Mouse (Mus musculus) embryonic facial prominence, embryonic 15.5 days (tissue): ENCODE measurements around the gene Vsig10. TPM values are rescaled to one million over a fixed set of nuclear protein-coding genes. Genes with fewer than 3 reads are reported as not detected.

Experiments used
- ATAC-seq: fragments of 200-750 bp; cut with Nextera tagmentation; 2 replicates; pipeline ENCODE4 v1.8.0; 2017; ENCODE audit warnings: low read depth, moderate TSS enrichment; ENCODE audit not compliant: insufficient number of reproducible peaks, low FRiP score, low TSS enrichment
- H3K27ac ChIP-seq: fragments of 300-500 bp; sonication (generic); replicated peaks from 2 replicates; pipeline ENCODE4 v1.5.1; 2015; ENCODE audit warnings: mild to moderate bottlenecking, inconsistent platforms
- H3K27me3 ChIP-seq: fragments of 300-500 bp; sonication (generic); 2 replicates; pipeline ENCODE4 v1.6.1; 2015; ENCODE audit warnings: inconsistent platforms
- H3K36me3 ChIP-seq: fragments of 300-500 bp; sonication (generic); 2 replicates; pipeline ENCODE4 v1.6.1; 2015; ENCODE audit warnings: mild to moderate bottlenecking, inconsistent platforms
- H3K4me1 ChIP-seq: fragments of 300-500 bp; sonication (generic); 2 replicates; pipeline ENCODE4 v1.6.1; 2015; ENCODE audit warnings: inconsistent platforms
- H3K4me2 ChIP-seq: fragments of 300-500 bp; sonication (generic); replicated peaks from 2 replicates; pipeline ENCODE4 v1.6.1; 2015; ENCODE audit warnings: mild to moderate bottlenecking, inconsistent platforms
- H3K4me3 ChIP-seq: fragments of 300-500 bp; sonication (generic); replicated peaks from 2 replicates; pipeline ENCODE4 v1.5.1; 2015; ENCODE audit warnings: mild to moderate bottlenecking, inconsistent platforms
- H3K9ac ChIP-seq: fragments of 300-500 bp; sonication (generic); 2 replicates; pipeline ENCODE4 v1.6.1; 2015; ENCODE audit warnings: inconsistent platforms
- H3K9me3 ChIP-seq: fragments of 300-500 bp; sonication (generic); replicated peaks from 2 replicates; pipeline ENCODE4 v1.6.1; 2016; ENCODE audit warnings: inconsistent platforms
- WGBS: fragments of 180-500 bp; shearing (Covaris S2); methylation state at CpG from one replicate; pipeline ENCODE4 v1.1.7; 2015; 5-methylcytosine and 5-hydroxymethylcytosine counted together
- polyA plus RNA-seq: library from polyadenylated mRNA; unstranded; fragments of >200 nt; fragmentation: Nextera tagmentation; extraction: Ambion mirVana; gene quantifications from 2 replicates; pipeline ENCODE4 v1.2.1, GENCODE M21; 2015

Vsig10 gene
- polyA plus RNA-seq, 1 experiment from 2014 or later = 14.4 TPM

DNA sequence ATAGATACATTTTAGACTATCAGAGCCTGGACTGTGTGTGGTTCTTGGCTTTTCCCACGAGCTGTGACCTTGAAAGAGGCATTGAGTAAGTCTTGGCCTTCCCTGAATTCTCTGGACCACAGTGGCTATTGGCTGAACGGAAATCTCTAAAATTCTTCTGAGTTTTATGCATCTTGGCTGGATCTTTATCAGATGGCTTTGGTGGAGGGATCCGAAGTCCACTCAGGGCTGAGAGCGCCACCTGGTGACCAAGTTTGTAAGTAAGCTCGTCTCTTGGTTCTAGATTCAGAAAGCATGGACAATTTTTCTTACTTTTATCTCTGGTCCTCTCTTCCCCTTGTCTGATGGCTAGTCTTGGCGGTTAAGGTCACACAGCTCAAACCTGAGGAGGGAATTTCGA is 13.9 kb upstream of the Vsig10 start:
- no peaks in the 10 kb centered on the region for H3K4me1 ChIP-seq
- whole genome bisulfite sequencing = 69% methylated on average over 7 of the region's 7 CpGs
- H3K27ac ChIP-seq = no peak overlapping the region
- no peak overlapping the region for H3K4me3 ChIP-seq
- no peaks in the 10 kb centered on the region for H3K36me3 ChIP-seq
- no peak for ATAC-seq
- H3K4me2 ChIP-seq = no peak overlapping the region
- H3K9me3 ChIP-seq = no peaks in the 10 kb centered on the region
- no peaks in the 10 kb centered on the region for H3K27me3 ChIP-seq
- no peak overlapping the region for H3K9ac ChIP-seq

DNA sequence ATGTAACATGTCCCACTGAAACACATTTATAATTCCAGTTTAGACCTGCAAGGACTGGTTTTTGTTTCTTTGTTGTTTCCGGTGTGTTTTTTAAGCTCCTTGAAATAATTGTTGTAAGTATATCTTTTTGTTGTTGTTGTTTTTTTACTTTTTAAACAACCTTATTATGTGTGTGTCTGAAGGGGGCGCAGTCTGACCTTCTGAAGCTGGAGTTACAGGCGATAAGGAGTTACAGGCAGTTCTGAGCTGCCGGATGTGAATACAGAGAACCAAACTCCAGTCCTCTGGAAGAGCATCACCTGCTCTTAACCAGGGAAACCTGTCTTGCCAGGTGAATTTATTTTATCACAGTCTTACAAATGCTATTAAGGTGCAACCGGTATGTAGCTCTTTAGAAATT is 13.1 kb upstream of the Vsig10 start:
- no peaks in the 10 kb centered on the region for H3K27me3 ChIP-seq
- ATAC-seq = no peak
- H3K9ac ChIP-seq = no peak overlapping the region
- whole genome bisulfite sequencing = 80% methylated on average over 5 of the region's 5 CpGs
- no peak overlapping the region for H3K4me3 ChIP-seq
- no peaks in the 10 kb centered on the region for H3K9me3 ChIP-seq
- no peak overlapping the region for H3K27ac ChIP-seq
- H3K4me1 ChIP-seq = no peaks in the 10 kb centered on the region
- no peaks in the 10 kb centered on the region for H3K36me3 ChIP-seq
- no peak overlapping the region for H3K4me2 ChIP-seq

DNA sequence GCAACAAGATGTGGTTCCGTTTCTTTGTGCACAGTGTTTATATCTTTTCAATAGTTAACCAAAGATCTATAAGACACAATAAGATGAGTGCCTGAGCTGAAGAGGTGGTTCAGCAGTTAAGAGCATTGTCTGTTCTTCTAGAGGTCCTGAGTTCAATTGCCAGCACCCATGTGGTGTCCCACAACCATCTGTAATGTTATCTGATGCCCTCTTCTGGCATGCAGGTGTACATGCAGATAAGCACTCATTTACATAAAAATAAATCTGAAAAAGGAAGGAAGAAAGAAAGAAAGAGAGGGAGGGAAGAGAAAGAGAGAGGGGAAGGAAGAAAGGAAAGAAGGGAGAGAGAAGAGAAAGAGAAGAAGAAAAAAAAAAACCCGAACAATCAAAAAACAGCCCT is 12.1 kb upstream of the Vsig10 start:
- ATAC-seq = no peak

GRCm38 (mm10) chr5:117307699-117308098 is 11.2 kb upstream of the Vsig10 start:
- Histone ChIP-seq H3K9me3 (no peaks in the 10 kb centered on the region), H3K36me3 (no peaks in the 10 kb centered on the region), H3K27me3 (no peaks in the 10 kb centered on the region), H3K27ac (no peak overlapping the region), H3K9ac (no peak overlapping the region), H3K4me2 (no peak overlapping the region), H3K4me3 (no peak overlapping the region), H3K4me1 (no peaks in the 10 kb centered on the region)
- no peak for ATAC-seq
- 32% methylated on average over 11 of the region's 11 CpGs for WGBS

More for the DNA sequence above, 12.1 kb upstream of the Vsig10 start:
- Histone ChIP-seq H3K9ac (no peak overlapping the region), H3K36me3 (no peaks in the 10 kb centered on the region), H3K27ac (no peak overlapping the region), H3K4me2 (no peak overlapping the region), H3K4me3 (no peak overlapping the region), H3K4me1 (no peaks in the 10 kb centered on the region), H3K27me3 (no peaks in the 10 kb centered on the region), H3K9me3 (no peaks in the 10 kb centered on the region)
- WGBS = 83% methylated on average over 2 of the region's 2 CpGs

- 6% methylated on average over 14 of the region's 14 CpGs for WGBS
- peaks cover 23% of the 10 kb centered on the region for H3K4me1 ChIP-seq
- H3K9me3 ChIP-seq = no peaks in the 10 kb centered on the region
- H3K4me3 ChIP-seq = peak overlapping the region; percentile 35
- H3K9ac ChIP-seq = no peak overlapping the region; the same call in 1 of the 2 replicates
- ATAC-seq = no peak
- H3K27ac ChIP-seq = peak overlapping the region; percentile 74
- H3K4me2 ChIP-seq = peak overlapping the region; percentile 49
- no peaks in the 10 kb centered on the region for H3K27me3 ChIP-seq
- no peaks in the 10 kb centered on the region for H3K36me3 ChIP-seq
Observed at GRCm38 (mm10) chr5:117313420-117313819, 5.5 kb upstream of the Vsig10 start.

DNA sequence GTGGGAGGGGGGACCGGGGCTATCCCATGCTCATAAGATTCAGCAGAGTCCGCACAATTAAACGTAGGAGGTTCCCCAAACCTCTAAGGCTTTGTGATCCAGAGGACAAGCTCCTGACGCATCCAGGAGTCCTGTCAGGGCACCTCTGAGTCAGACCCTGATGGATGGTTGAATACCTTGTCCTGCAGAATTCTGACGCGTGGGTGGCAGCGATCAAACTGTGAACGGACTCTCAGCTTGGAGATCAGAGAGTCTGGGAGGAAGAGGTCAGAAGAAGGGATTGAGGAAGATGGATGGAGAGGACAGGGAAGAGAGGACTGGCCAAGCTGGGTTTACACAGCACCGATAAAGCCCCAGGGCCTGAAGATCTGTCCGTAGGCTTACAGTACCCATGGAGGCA is 5.0 kb upstream of the Vsig10 start:
- Histone ChIP-seq H3K4me2 (peak overlapping the region; percentile 49), H3K36me3 (no peaks in the 10 kb centered on the region), H3K27ac (peak overlapping the region; percentile 74), H3K9ac (no peak overlapping the region; the same call in 1 of the 2 replicates), H3K27me3 (no peaks in the 10 kb centered on the region), H3K4me3 (peak overlapping the region; percentile 35), H3K4me1 (peaks cover 26% of the 10 kb centered on the region), H3K9me3 (no peaks in the 10 kb centered on the region)
- 32% methylated on average over 10 of the region's 10 CpGs for WGBS
- no peak for ATAC-seq

DNA sequence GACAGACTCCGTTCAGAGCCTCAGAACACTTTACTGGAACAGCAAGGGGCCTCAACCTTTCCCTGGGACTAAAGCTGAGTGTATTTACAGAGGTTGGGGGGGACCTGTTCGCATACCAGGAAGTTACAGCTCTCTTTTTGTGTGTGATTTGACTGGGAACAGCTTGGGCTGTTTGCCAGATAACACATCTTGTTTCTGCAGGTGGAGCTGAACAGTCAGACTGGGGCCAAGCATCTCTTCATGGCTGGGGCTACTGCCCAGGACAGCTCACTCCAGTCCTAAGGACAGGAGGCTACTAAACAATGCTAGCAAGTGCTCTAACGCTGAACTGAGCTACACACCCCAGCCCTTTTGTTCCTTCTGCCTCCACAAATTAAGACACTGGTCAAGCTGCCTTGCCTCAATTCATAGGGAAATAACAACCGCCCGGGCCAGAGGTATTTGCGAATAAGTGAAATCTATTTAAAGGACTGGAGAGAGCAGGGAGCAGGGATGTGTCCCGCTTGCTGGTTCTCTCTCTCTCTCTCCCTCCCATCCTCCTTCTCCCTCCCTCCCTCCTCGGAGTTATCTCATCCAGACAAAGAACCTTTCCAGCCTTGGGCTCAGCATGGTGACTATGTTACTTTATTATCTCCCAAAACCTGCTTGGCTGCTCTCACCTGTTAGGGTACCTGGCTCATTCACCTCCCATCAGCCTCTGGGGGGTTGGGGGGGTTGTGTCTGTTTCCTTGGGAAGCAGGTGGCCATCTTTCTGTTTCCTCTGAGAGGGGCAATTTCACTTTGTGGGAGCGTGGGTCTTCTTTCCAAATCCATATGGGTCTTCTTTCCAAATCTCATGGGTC is 4.1 kb upstream of the Vsig10 start:
- Histone ChIP-seq H3K9ac (no peak overlapping the region), H3K4me1 (peaks cover 27% of the 10 kb centered on the region), H3K4me2 (peak overlapping the region; percentile 49; the same call in 1 of the 2 replicates), H3K27me3 (no peaks in the 10 kb centered on the region), H3K27ac (peak overlapping the region; percentile 74), H3K36me3 (no peaks in the 10 kb centered on the region), H3K4me3 (no peak overlapping the region), H3K9me3 (no peaks in the 10 kb centered on the region)
- 25% methylated on average over 9 of the region's 9 CpGs for WGBS
- 0 out of 2 replicates have a peak, but pooled peaks have one; percentile 24 for ATAC-seq

GRCm38 (mm10) chr5:117323751-117324150 is 4.9 kb downstream of the Vsig10 start:
- no peak overlapping the region for H3K4me3 ChIP-seq
- WGBS = 82% methylated on average over 9 of the region's 9 CpGs
- no peak overlapping the region for H3K9ac ChIP-seq
- no peaks in the 10 kb centered on the region for H3K9me3 ChIP-seq
- H3K4me1 ChIP-seq = peaks cover 5% of the 10 kb centered on the region
- no peaks in the 10 kb centered on the region for H3K27me3 ChIP-seq
- H3K4me2 ChIP-seq = no peak overlapping the region
- H3K27ac ChIP-seq = no peak overlapping the region
- no peaks in the 10 kb centered on the region for H3K36me3 ChIP-seq
- ATAC-seq = no peak

DNA sequence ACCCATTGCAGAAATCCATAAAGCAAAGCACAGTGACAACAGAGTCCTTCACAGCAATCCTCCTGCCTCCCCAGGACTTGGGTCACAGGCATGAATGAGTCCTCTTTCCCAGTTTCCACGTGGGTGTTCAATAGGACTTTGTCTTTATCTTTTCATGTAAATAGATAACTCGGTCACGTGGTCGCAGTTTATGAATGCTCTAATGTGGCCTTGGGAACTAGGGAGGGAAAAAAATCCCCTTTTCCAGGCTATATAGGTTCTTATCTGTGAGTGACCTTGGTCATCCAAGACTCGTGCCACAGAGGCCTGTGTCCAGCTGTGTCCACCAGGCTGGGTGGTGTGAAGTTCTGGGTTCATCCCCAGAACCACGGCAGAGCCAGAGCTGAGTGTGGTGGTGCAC is 7.5 kb downstream of the Vsig10 start:
- Histone ChIP-seq H3K4me1 (no peaks in the 10 kb centered on the region), H3K9me3 (no peaks in the 10 kb centered on the region), H3K9ac (no peak overlapping the region), H3K4me3 (no peak overlapping the region), H3K4me2 (no peak overlapping the region), H3K36me3 (no peaks in the 10 kb centered on the region), H3K27me3 (no peaks in the 10 kb centered on the region), H3K27ac (no peak overlapping the region)
- ATAC-seq = no peak
- 74% methylated on average over 6 of the region's 6 CpGs for WGBS

- 0 out of 2 replicates have a peak, but pooled peaks cover 4% of the 10 kb centered on the region for H3K36me3 ChIP-seq
- no peak overlapping the region for H3K4me3 ChIP-seq
- H3K4me1 ChIP-seq = no peaks in the 10 kb centered on the region
- H3K27me3 ChIP-seq = no peaks in the 10 kb centered on the region
- no peaks in the 10 kb centered on the region for H3K9me3 ChIP-seq
- ATAC-seq = peak; percentile 63; the same call in 1 of the 2 replicates
- no peak overlapping the region for H3K9ac ChIP-seq
- 76% methylated on average over 7 of the region's 7 CpGs for WGBS
- H3K27ac ChIP-seq = no peak overlapping the region
- no peak overlapping the region for H3K4me2 ChIP-seq
Observed at GRCm38 (mm10) chr5:117330457-117330856, 11.6 kb downstream of the Vsig10 start.

DNA sequence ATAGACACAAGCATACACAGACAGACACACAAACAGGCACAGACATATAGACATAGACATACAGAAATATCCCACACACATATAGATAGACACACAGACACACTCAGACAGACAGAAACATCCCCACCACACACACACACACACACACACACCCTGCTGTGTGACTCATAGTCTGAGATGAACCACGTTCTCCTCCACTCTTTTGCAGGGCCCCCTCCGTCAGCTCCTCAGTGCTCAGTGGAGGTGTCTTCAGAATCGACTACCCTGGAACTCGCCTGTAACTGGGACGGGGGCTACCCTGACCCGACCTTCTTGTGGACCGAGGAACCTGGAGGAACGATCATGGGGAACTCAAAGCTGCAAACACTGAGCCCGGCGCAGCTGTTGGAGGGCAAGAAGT is 19.1 kb downstream of the Vsig10 start:
- ATAC-seq = no peak
- H3K4me1 ChIP-seq = no peaks in the 10 kb centered on the region
- H3K9me3 ChIP-seq = no peaks in the 10 kb centered on the region
- H3K4me3 ChIP-seq = no peak overlapping the region
- H3K9ac ChIP-seq = no peak overlapping the region
- no peak overlapping the region for H3K27ac ChIP-seq
- H3K4me2 ChIP-seq = no peak overlapping the region
- H3K27me3 ChIP-seq = no peaks in the 10 kb centered on the region
- 87% methylated on average over 10 of the region's 10 CpGs for WGBS
- peaks cover 15% of the 10 kb centered on the region; the same call in 1 of the 2 replicates for H3K36me3 ChIP-seq

- no peaks in the 10 kb centered on the region for H3K9me3 ChIP-seq
- H3K4me3 ChIP-seq = no peak overlapping the region
- H3K27me3 ChIP-seq = no peaks in the 10 kb centered on the region
- 84% methylated on average over 8 of the region's 8 CpGs for WGBS
- peaks cover 16% of the 10 kb centered on the region; the same call in 1 of the 2 replicates for H3K36me3 ChIP-seq
- no peak overlapping the region for H3K4me2 ChIP-seq
- H3K27ac ChIP-seq = no peak overlapping the region
- no peaks in the 10 kb centered on the region for H3K4me1 ChIP-seq
- no peak for ATAC-seq
- no peak overlapping the region for H3K9ac ChIP-seq
Observed at GRCm38 (mm10) chr5:117338503-117338902, 19.6 kb downstream of the Vsig10 start.
